Mouse (Mus musculus): ENCODE data around the gene Reg1. TPM values are rescaled to one million over a fixed set of nuclear protein-coding genes. Genes with fewer than 3 reads are reported as not detected.

The Reg1 gene
- polyA plus RNA-seq, 1 experiment from 2014 or later = not detected

GRCm38 (mm10) chr6:78468772-78469171, 46.3 kb downstream of the Reg1 start, which contains the start of gene Reg3g:
Gene Reg3g, minus strand, starts transcription at chr6:78468872.
- Histone ChIP-seq H3K4me3 (no peak within 1 kb of the TSS), H3K27ac (no peak within 1 kb of the TSS), H3K4me1 (no peaks in the 10 kb centered on the region), H3K9ac (no peak within 1 kb of the TSS), H3K9me3 (no peaks in the 10 kb centered on the region), H3K36me3 (no peaks in the 10 kb centered on the region), H3K27me3 (no peaks in the 10 kb centered on the region), H3K4me2 (replicated peaks) (no peak within 1 kb of the TSS)
- 62% methylated on average over 2 of the region's 2 CpGs for WGBS
- no peak for ATAC-seq (ENCODE audit: insufficient number of reproducible peaks, insufficient read depth, low FRiP score, low TSS enrichment)

GRCm38 (mm10) chr6:78469287-78469686, 46.8 kb downstream of the Reg1 start:
- Histone ChIP-seq H3K9me3 (no peaks in the 10 kb centered on the region), H3K4me1 (no peaks in the 10 kb centered on the region), H3K27me3 (no peaks in the 10 kb centered on the region), H3K27ac (no peak overlapping the region), H3K4me2 (replicated peaks) (no peak overlapping the region), H3K4me3 (no peak overlapping the region), H3K36me3 (no peaks in the 10 kb centered on the region), H3K9ac (no peak overlapping the region)
- ATAC-seq (ENCODE audit: insufficient number of reproducible peaks, insufficient read depth, low FRiP score, low TSS enrichment) = no peak
- WGBS = 61% methylated on average over 3 of the region's 3 CpGs

Other genes starting within 250 kb of the Reg1 start
- gene Reg3b, start 52.1 kb upstream of the Reg1 start, polyA plus RNA-seq (2016; fragmentation: Nextera tagmentation; extraction: Ambion mirVana) = not detected in 2 replicates
- gene Reg3d, start 43.8 kb upstream of the Reg1 start, polyA plus RNA-seq (2016; fragmentation: Nextera tagmentation; extraction: Ambion mirVana) = not detected in 2 replicates
- not detected in 2 replicates for gene Reg3a, start 42.0 kb upstream of the Reg1 start, polyA plus RNA-seq (2016; fragmentation: Nextera tagmentation; extraction: Ambion mirVana)
- gene Reg2, start 27.1 kb upstream of the Reg1 start, polyA plus RNA-seq (2016; fragmentation: Nextera tagmentation; extraction: Ambion mirVana) = not detected in 2 replicates
- 0.77 and 2.1 TPM in 2 replicates for gene Reg3g, start 46.2 kb downstream of the Reg1 start, polyA plus RNA-seq (2016; fragmentation: Nextera tagmentation; extraction: Ambion mirVana)